Mouse (Mus musculus): Measurements from ENCODE around the gene Dtx4. TPM values are rescaled to one million over a fixed set of nuclear protein-coding genes. Genes with fewer than 3 reads are reported as not detected.

Dtx4 gene
- polyA plus RNA-seq, 1 experiment, result 6.3 TPM

GRCm38 (mm10) chr19:12539975-12540374 lies 38.7 kb upstream of the Dtx4 start:
- 87% methylated on average over 1 of the region's 1 CpGs for WGBS
- H3K27me3 ChIP-seq (ENCODE audit: control insufficient read depth, insufficient read depth, low read length), result no peaks in the 10 kb centered on the region
- no peak overlapping the region for H3K4me3 ChIP-seq (ENCODE audit: control insufficient read depth, insufficient read depth, low read length)
- H3K27ac ChIP-seq (ENCODE audit: control insufficient read depth, insufficient read depth, low read length), result no peak overlapping the region
- H3K4me1 ChIP-seq (replicated peaks; ENCODE audit: control insufficient read depth, insufficient read depth, low read length), result peaks cover 12% of the 10 kb centered on the region
- H3K36me3 ChIP-seq (ENCODE audit: control insufficient read depth, insufficient read depth, low read length), result no peaks in the 10 kb centered on the region
- TF ChIP-seq POLR2A (IDR thresholded peaks at IDR 0.05; ENCODE audit: control insufficient read depth, extremely low read depth, insufficient read depth, low read length, poor library complexity) (no peak), CTCF (IDR thresholded peaks at IDR 0.05; ENCODE audit: borderline replicate concordance, control insufficient read depth, extremely low read depth, insufficient read depth, low read length, poor library complexity) (no peak)
- no peak for DNase-seq

- DNase-seq, result no peak
- Histone ChIP-seq H3K4me1 (replicated peaks; ENCODE audit: control insufficient read depth, insufficient read depth, low read length) (peaks cover 10% of the 10 kb centered on the region), H3K36me3 (ENCODE audit: control insufficient read depth, insufficient read depth, low read length) (no peaks in the 10 kb centered on the region), H3K27ac (ENCODE audit: control insufficient read depth, insufficient read depth, low read length) (no peak overlapping the region), H3K27me3 (ENCODE audit: control insufficient read depth, insufficient read depth, low read length) (no peaks in the 10 kb centered on the region), H3K4me3 (ENCODE audit: control insufficient read depth, insufficient read depth, low read length) (no peak overlapping the region)
- TF ChIP-seq POLR2A (IDR thresholded peaks at IDR 0.05; ENCODE audit: control insufficient read depth, extremely low read depth, insufficient read depth, low read length, poor library complexity) (no peak), CTCF (IDR thresholded peaks at IDR 0.05; ENCODE audit: borderline replicate concordance, control insufficient read depth, extremely low read depth, insufficient read depth, low read length, poor library complexity) (no peak)
Observed at GRCm38 (mm10) chr19:12537168-12537567, 35.9 kb upstream of the Dtx4 start.

- no peak for DNase-seq
- no peak overlapping the region for H3K4me3 ChIP-seq (ENCODE audit: control insufficient read depth, insufficient read depth, low read length)
- no peaks in the 10 kb centered on the region for H3K27me3 ChIP-seq (ENCODE audit: control insufficient read depth, insufficient read depth, low read length)
- TF ChIP-seq POLR2A (IDR thresholded peaks at IDR 0.05; ENCODE audit: control insufficient read depth, extremely low read depth, insufficient read depth, low read length, poor library complexity), result no peak
- H3K4me1 ChIP-seq (replicated peaks; ENCODE audit: control insufficient read depth, insufficient read depth, low read length), result no peaks in the 10 kb centered on the region
- 93% methylated on average over 4 of the region's 4 CpGs for WGBS
- H3K27ac ChIP-seq (ENCODE audit: control insufficient read depth, insufficient read depth, low read length), result no peak overlapping the region
- no peaks in the 10 kb centered on the region for H3K36me3 ChIP-seq (ENCODE audit: control insufficient read depth, insufficient read depth, low read length)
Observed at GRCm38 (mm10) chr19:12523377-12523776, 22.1 kb upstream of the Dtx4 start.

- no peak for DNase-seq
- Histone ChIP-seq H3K27ac (ENCODE audit: control insufficient read depth, insufficient read depth, low read length) (no peak overlapping the region), H3K4me3 (ENCODE audit: control insufficient read depth, insufficient read depth, low read length) (no peak overlapping the region), H3K4me1 (replicated peaks; ENCODE audit: control insufficient read depth, insufficient read depth, low read length) (0 out of 2 replicates have a peak, but pooled peaks cover 2% of the 10 kb centered on the region), H3K27me3 (ENCODE audit: control insufficient read depth, insufficient read depth, low read length) (no peaks in the 10 kb centered on the region), H3K36me3 (ENCODE audit: control insufficient read depth, insufficient read depth, low read length) (no peaks in the 10 kb centered on the region)
- TF ChIP-seq CTCF (IDR thresholded peaks at IDR 0.05; ENCODE audit: borderline replicate concordance, control insufficient read depth, extremely low read depth, insufficient read depth, low read length, poor library complexity) (no peak), POLR2A (IDR thresholded peaks at IDR 0.05; ENCODE audit: control insufficient read depth, extremely low read depth, insufficient read depth, low read length, poor library complexity) (no peak)
Observed at GRCm38 (mm10) chr19:12518541-12518890, 17.3 kb upstream of the Dtx4 start.

- H3K4me1 ChIP-seq (replicated peaks; ENCODE audit: control insufficient read depth, insufficient read depth, low read length), result 0 out of 2 replicates have a peak, but pooled peaks cover 2% of the 10 kb centered on the region
- whole genome bisulfite sequencing, result 5% methylated on average over 15 of the region's 16 CpGs
- peak overlapping the region; percentile 45 for H3K4me3 ChIP-seq (ENCODE audit: control insufficient read depth, insufficient read depth, low read length)
- H3K27me3 ChIP-seq (ENCODE audit: control insufficient read depth, insufficient read depth, low read length), result no peaks in the 10 kb centered on the region
- H3K36me3 ChIP-seq (ENCODE audit: control insufficient read depth, insufficient read depth, low read length), result no peaks in the 10 kb centered on the region
- H3K27ac ChIP-seq (ENCODE audit: control insufficient read depth, insufficient read depth, low read length), result no peak overlapping the region
- DNase-seq, result peak; percentile 43
- TF ChIP-seq POLR2A (IDR thresholded peaks at IDR 0.05; ENCODE audit: control insufficient read depth, extremely low read depth, insufficient read depth, low read length, poor library complexity) (no peak), CTCF (IDR thresholded peaks at IDR 0.05; ENCODE audit: borderline replicate concordance, control insufficient read depth, extremely low read depth, insufficient read depth, low read length, poor library complexity) (no peak)
Observed at GRCm38 (mm10) chr19:12517671-12518540, 16.7 kb upstream of the Dtx4 start.

GRCm38 (mm10) chr19:12514621-12515020 lies 13.4 kb upstream of the Dtx4 start:
- H3K27me3 ChIP-seq (ENCODE audit: control insufficient read depth, insufficient read depth, low read length), result no peaks in the 10 kb centered on the region
- H3K27ac ChIP-seq (ENCODE audit: control insufficient read depth, insufficient read depth, low read length), result no peak overlapping the region
- H3K4me1 ChIP-seq (replicated peaks; ENCODE audit: control insufficient read depth, insufficient read depth, low read length), result 0 out of 2 replicates have a peak, but pooled peaks cover 2% of the 10 kb centered on the region
- no peak for TF ChIP-seq CTCF (IDR thresholded peaks at IDR 0.05; ENCODE audit: borderline replicate concordance, control insufficient read depth, extremely low read depth, insufficient read depth, low read length, poor library complexity)
- TF ChIP-seq POLR2A (IDR thresholded peaks at IDR 0.05; ENCODE audit: control insufficient read depth, extremely low read depth, insufficient read depth, low read length, poor library complexity), result no peak
- H3K36me3 ChIP-seq (ENCODE audit: control insufficient read depth, insufficient read depth, low read length), result no peaks in the 10 kb centered on the region
- no peak for DNase-seq
- no peak overlapping the region for H3K4me3 ChIP-seq (ENCODE audit: control insufficient read depth, insufficient read depth, low read length)

Measured in thymus, adult 2 months (tissue).